Mouse (Mus musculus) hematopoietic stem cell, adult 5-6 weeks (primary cell): ENCODE measurements around the gene Fancc. TPM values are rescaled to one million over a fixed set of nuclear protein-coding genes. Genes with fewer than 3 reads are reported as not detected.

Experiments used
- ATAC-seq, 2 experiments: fragments of 125-278 bp in 1 of 2; replicated peaks in 1 of 2; 2 replicates each; pipeline ENCODE4 v1.8.0; 2016 to 2017; ENCODE audit warnings: inconsistent platforms in 2 of 2, mild to moderate bottlenecking in 2 of 2, moderate number of reproducible peaks in 2 of 2, low read depth in 1 of 2, moderate TSS enrichment in 1 of 2; ENCODE audit not compliant: low FRiP score in 2 of 2, poor library complexity in 2 of 2, severe bottlenecking in 2 of 2, insufficient read depth in 1 of 2, low TSS enrichment in 1 of 2
- total RNA-seq: library from RNA; stranded (forward); fragments of 172-1452, 232-1000 nt; gene quantifications from 2 replicates; pipeline ENCODE4 v1.2.3, GENCODE M21; 2017

Gene Fancc
- total RNA-seq, 1 experiment from 2014 or later = 21.0 TPM

DNA sequence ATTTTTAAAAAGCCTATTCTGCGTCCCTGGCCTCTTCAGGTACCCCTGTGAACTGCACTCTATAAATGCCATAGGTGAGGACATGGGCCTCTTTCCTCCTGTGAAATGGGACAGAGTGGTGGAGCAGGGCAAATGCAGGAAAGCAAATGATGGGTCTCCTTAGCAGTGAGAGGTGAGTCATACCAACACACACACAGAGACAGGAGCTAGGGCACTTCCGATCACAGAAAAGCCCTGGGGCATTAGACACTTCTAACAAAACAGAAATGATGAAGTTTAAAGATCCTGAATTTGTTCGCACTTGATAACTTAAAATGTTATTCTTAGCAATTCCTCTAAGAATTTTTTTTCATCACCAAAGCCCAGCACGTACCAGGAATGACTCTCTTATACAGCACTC lies 157.1 kb downstream of the Fancc start:
- ATAC-seq = no peak

GRCm38 (mm10) chr13:63337239-63337960 lies 159.7 kb downstream of the Fancc start:
- ATAC-seq = no peak

- no peak for ATAC-seq
Measured at GRCm38 (mm10) chr13:63336335-63336734, 160.7 kb downstream of the Fancc start.

DNA sequence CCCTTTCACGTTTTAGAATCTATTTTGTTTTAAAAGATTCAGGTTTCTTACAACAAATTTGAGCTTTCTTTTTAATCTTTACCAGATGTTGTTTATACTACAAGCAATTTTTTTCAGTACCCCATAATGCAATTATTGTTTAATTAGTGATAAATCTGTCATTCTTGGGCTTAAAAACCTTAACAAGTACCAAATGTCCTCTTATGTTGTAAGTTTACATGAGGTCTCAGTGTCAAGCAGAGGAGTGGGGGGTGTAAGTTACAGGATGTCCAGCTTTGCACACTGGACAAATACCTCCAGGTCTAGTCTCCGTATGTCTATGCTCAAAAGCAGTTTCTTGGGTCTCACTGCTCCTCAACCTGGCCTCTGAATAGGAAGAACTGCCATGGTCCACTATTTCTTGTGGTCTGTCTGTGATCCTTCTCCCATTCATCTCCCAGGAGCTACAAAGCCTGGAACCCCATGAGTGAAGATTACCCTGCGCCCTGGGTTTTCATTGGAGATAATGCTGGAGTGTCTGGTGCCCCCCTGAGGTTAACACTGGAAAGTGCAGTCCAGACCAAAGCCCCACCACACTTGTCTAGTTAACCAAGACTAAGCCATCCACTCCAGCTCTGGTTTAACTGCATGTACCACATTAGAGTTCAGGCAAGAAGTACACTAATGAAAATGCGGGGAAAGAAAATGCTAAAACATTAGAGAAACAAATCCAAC lies 161.5 kb downstream of the Fancc start:
- peak; percentile 49 to 71; a peak in 2 of 4 replicates for ATAC-seq

DNA sequence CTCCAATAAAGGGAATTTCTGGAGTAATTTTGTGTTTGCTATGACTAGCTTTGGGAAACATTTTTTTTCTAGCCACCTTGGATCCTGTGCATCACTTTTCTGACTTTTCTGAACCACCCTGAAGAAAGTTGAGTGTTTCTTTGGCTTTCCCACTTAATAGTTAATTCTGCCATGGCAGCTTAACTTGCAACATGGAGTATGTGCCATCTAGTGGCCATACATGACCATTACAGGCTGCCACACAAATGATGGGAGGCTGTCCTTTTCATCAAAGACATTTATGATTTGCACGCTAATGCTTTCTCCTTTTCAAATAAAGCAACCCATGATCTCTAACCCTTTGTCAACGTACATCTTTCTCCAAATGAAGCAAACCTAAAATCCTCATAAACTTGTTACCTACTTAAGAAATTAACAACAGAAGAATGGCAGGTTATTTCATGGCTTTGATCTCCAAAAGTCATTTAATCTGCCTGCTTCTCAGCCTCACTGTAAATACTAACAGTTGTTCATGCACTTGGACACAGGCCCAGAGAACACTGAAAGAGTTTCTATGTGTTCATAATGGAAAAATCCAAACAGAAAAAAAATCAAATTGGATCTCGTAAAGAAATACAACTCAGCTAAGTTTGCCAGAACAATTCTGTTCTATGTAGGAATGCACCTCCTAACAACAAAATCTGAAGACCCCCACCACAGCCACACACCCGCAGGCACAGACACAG lies 164.3 kb downstream of the Fancc start:
- 0 out of 4 replicates have a peak, but pooled peaks of 1 of the 2 experiments have one; percentile 54 for ATAC-seq

GRCm38 (mm10) chr13:63331379-63331778 lies 165.7 kb downstream of the Fancc start:
- ATAC-seq = peak in 1 of 2 experiments; percentile 54; a peak in 2 of 4 replicates

GRCm38 (mm10) chr13:63330236-63330860 lies 166.7 kb downstream of the Fancc start:
- ATAC-seq = no peak

GRCm38 (mm10) chr13:63326015-63326414 lies 171.1 kb downstream of the Fancc start:
- ATAC-seq = no peak

DNA sequence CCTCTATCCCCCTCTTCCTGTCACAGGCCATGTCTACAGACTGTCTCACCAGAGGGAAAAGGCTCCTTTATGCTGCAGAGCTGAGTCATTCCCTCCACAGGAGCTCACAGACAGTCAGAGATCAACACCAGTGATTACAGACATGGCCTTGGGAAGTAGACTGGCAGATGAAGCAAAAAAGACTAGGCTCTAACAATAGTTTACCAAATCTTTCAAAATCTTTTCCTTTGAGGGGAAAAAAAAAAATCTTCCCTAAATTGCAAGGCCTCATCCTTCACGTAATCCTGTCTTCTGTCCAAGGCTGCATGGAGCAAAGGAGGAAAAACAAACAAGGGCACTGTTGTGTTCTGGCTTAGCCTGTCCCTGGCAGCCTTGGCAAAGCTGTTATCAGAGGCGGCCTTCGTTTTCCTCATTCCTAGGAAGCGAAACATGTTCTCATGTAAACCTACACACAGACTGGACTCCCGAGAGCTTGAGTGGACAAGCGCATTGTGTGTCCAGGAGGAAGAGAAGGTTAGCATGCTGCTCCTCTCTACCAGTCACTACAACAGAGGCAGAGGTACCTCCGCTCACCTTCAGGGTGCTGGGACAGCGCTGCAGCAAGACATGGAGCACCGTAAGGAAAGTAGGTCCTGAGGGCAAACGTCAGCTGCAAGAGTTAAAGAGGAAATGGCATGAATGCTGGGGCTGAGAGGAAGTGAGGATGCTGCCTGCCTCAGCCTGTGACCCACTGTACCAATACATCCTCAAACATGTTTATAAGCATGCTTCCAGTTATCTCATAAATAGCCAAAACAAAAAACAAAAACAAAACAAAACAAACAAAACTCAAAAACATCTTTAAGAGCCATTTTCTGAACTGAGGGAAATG lies 171.9 kb downstream of the Fancc start:
- ATAC-seq = peak; percentile 47 to 49; a peak in 3 of 4 replicates

GRCm38 (mm10) chr13:63324311-63324710 lies 172.8 kb downstream of the Fancc start:
- ATAC-seq = no peak

- no peak for ATAC-seq
Measured at GRCm38 (mm10) chr13:63323286-63324075, 173.6 kb downstream of the Fancc start.

DNA sequence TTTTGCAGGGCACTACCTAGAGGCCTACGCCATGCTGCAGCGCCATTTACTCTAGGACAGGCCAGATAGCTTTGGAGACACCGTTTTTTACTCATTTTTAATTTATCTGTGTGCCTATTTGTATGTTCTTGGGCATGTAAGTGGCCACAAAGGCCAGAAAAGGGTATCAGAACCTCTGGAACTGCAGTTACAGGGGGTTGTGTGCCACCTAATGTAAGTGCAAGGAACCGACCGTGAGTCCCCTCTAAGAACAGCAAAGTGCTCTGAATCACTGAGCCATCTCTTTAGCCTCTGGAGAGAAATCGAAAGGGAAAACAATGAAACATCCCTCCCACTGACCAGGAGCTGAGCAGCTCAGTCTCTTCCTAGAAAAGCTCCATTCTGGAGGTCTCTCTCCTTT lies 174.3 kb downstream of the Fancc start:
- ATAC-seq = no peak

GRCm38 (mm10) chr13:63321689-63322088 lies 175.4 kb downstream of the Fancc start:
- ATAC-seq = 0 out of 4 replicates have a peak, but pooled peaks of 1 of the 2 experiments have one; percentile 12

DNA sequence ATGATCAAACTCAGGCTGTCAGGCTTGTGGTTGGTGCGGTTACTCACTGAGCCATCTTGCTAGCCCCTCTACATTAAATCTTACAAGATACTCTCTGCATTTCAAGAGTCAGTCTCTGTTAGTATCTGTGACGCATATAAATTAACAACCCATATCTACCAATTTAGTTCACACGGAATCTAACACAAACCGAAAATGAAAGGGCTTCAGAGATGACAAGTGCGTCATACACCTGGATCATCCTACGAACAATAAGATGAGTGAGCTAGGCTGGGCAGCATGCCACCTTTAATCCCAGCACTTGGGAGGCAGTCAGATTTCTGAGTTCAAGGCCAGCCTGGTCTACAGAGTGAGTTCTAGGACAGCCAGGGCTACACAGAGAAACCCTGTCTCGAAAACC lies 177.3 kb downstream of the Fancc start:
- ATAC-seq = no peak

GRCm38 (mm10) chr13:63317681-63318104 lies 179.4 kb downstream of the Fancc start:
- no peak for ATAC-seq

GRCm38 (mm10) chr13:63316407-63316806 lies 180.7 kb downstream of the Fancc start:
- ATAC-seq = no peak
